Mouse (Mus musculus): ENCODE measurements around the gene Plekha1. TPM values are rescaled to one million over a fixed set of nuclear protein-coding genes. Genes with fewer than 3 reads are reported as not detected.

Gene Plekha1
- total and polyA plus RNA-seq, 2 experiments from 2014 or later, result 44.2 to 72.6 TPM

DNA sequence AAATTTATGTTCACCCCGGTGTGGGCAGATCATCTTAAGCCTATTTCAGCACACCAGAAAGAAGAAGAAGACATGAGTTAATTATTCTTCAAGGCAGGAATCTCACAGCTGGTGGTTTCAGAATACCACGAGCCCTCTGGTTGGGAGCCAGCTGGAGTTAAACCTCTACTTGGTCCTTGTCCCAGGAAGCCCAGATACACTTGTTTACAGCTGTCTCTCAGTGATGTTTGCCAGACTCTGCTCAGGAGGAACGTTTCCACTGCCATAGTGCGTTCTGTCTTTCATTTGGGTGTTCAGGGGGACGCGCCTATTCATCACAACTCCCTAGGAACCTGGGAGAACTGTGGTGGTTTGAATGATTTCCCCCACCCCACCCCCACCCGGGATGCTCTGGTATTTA, 94.3 kb downstream of the Plekha1 start:
- H3K27me3 ChIP-seq (ENCODE audit: insufficient read depth, low read length), result no peaks in the 10 kb centered on the region
- H3K9ac ChIP-seq (replicated peaks; ENCODE audit: low read length), result no peak overlapping the region
- H3K9me3 ChIP-seq (ENCODE audit: low read length), result no peaks in the 10 kb centered on the region
- no peaks in the 10 kb centered on the region for H3K4me1 ChIP-seq (ENCODE audit: insufficient read depth, low read length)
- no peak overlapping the region for H3K4me2 ChIP-seq (ENCODE audit: low read depth, low read length)
- H3K4me3 ChIP-seq (ENCODE audit: low read length), result no peak overlapping the region
- peak; percentile 32; the same call in 1 of the 2 replicates for ATAC-seq
- no peak for TF ChIP-seq CTCF (IDR thresholded peaks at IDR 0.05; ENCODE audit: low read depth)
- H3K27ac ChIP-seq, result no peak overlapping the region
- WGBS, result 28% methylated on average over 7 of the region's 7 CpGs
- DNase-seq (ENCODE audit: low spot score), result peak; percentile 76
- H3K36me3 ChIP-seq (ENCODE audit: insufficient read depth, low read length), result no peaks in the 10 kb centered on the region

DNA sequence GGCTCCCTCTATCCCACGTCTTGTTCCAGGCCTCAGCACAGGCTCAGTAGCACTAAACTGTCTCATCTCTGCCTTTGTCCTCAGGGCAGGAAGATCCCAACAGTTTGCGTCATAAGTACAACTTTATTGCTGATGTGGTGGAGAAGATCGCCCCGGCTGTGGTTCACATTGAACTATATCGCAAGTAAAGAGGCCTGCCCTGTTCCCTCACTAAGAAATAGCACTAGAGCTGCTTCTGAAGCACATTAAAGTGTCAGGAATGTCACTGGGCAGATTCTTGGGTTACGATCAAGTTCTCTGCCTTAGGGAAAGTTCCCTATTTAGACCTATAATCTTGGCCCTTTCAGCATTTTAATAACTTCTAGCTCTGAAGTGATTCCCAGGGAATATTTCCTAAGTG, 95.9 kb downstream of the Plekha1 start:
- Histone ChIP-seq H3K27me3 (ENCODE audit: insufficient read depth, low read length) (no peaks in the 10 kb centered on the region), H3K4me1 (ENCODE audit: insufficient read depth, low read length) (no peaks in the 10 kb centered on the region), H3K4me3 (ENCODE audit: low read length) (no peak overlapping the region), H3K9me3 (ENCODE audit: low read length) (no peaks in the 10 kb centered on the region), H3K36me3 (ENCODE audit: insufficient read depth, low read length) (no peaks in the 10 kb centered on the region), H3K9ac (replicated peaks; ENCODE audit: low read length) (no peak overlapping the region), H3K4me2 (ENCODE audit: low read depth, low read length) (no peak overlapping the region), H3K27ac (no peak overlapping the region)
- WGBS, result 88% methylated on average over 6 of the region's 6 CpGs
- ATAC-seq (no peak), DNase-seq (ENCODE audit: low spot score) (no peak)
- no peak for TF ChIP-seq CTCF (IDR thresholded peaks at IDR 0.05; ENCODE audit: low read depth)

Small RNAs within 50 kb of the gene (microRNA-seq; reads per million reads assigned to microRNA genes)
- 1.2 to 2.5 reads per million in 2 experiments for gene Mir7061

Other genes with a start within 250 kb of the Plekha1 start
- not detected in 2 replicates for gene Btbd16, start 91.7 kb upstream of the Plekha1 start, total RNA-seq (2014; rRNA removed)
- 0.10 and 0.18 TPM in 2 replicates for gene Btbd16, start 91.7 kb upstream of the Plekha1 start, polyA plus RNA-seq (2015; fragmentation: Nextera tagmentation; extraction: Ambion mirVana)
- 58.0 and 58.7 TPM in 2 replicates for gene Htra1, start 70.4 kb downstream of the Plekha1 start, total RNA-seq (2014; rRNA removed)
- 49.4 and 55.0 TPM in 2 replicates for gene Htra1, start 70.4 kb downstream of the Plekha1 start, polyA plus RNA-seq (2015; fragmentation: Nextera tagmentation; extraction: Ambion mirVana)
- gene Dmbt1, start 166.3 kb downstream of the Plekha1 start, total RNA-seq (2014; rRNA removed), result not detected in 2 replicates
- gene Dmbt1, start 166.3 kb downstream of the Plekha1 start, polyA plus RNA-seq (2015; fragmentation: Nextera tagmentation; extraction: Ambion mirVana), result not detected in 2 replicates